Mouse (Mus musculus) forebrain, embryonic 11.5 days (tissue): ENCODE results near the gene Klhl21. TPM values are rescaled to one million over a fixed set of nuclear protein-coding genes. Genes with fewer than 3 reads are reported as not detected.
A peak's percentile ranks its signal among the peaks of the same experiment; 100 is the strongest.

Experiments used
- ATAC-seq: fragments of 200-750 bp; cut with Nextera tagmentation; replicated peaks from 2 replicates; pipeline ENCODE4 v1.8.0; 2017; ENCODE audit warnings: moderate TSS enrichment; ENCODE audit not compliant: low FRiP score
- DNase-seq: peaks from one replicate; pipeline ENCODE4 v3.0.0-alpha.2; 2017; ENCODE audit warnings: low spot score
- H3K27ac ChIP-seq: fragments of 300-500 bp; sonication (generic); 2 replicates; pipeline ENCODE4 v1.5.1; 2014; ENCODE audit warnings: low read depth, low read length
- H3K27me3 ChIP-seq: fragments of 300-500 bp; sonication (generic); 2 replicates; pipeline ENCODE4 v1.6.1; 2014; ENCODE audit warnings: mild to moderate bottlenecking, low read length, mixed read lengths; ENCODE audit not compliant: control insufficient read depth, insufficient read depth
- H3K36me3 ChIP-seq: fragments of 300-500 bp; sonication (generic); 2 replicates; pipeline ENCODE4 v1.6.1; 2014; ENCODE audit warnings: mild to moderate bottlenecking, low read length, moderate library complexity, mixed read lengths; ENCODE audit not compliant: control insufficient read depth, insufficient read depth
- H3K4me1 ChIP-seq: fragments of 300-500 bp; sonication (generic); replicated peaks from 2 replicates; pipeline ENCODE4 v1.6.1; 2014; ENCODE audit warnings: low read length, mixed read lengths; ENCODE audit not compliant: control insufficient read depth, insufficient read depth
- H3K4me2 ChIP-seq: fragments of 300-500 bp; sonication (generic); 2 replicates; pipeline ENCODE4 v1.6.1; 2014; ENCODE audit warnings: low read depth, mild to moderate bottlenecking, low read length, moderate library complexity, mixed read lengths; ENCODE audit not compliant: severe bottlenecking
- H3K4me3 ChIP-seq: fragments of 300-500 bp; sonication (generic); 2 replicates; pipeline ENCODE4 v1.5.1; 2014; ENCODE audit warnings: low read depth, low read length
- H3K9ac ChIP-seq: fragments of 300-500 bp; sonication (generic); 2 replicates; pipeline ENCODE4 v1.6.1; 2014; ENCODE audit warnings: low read length
- H3K9me3 ChIP-seq: fragments of 300-500 bp; sonication (generic); 2 replicates; pipeline ENCODE4 v1.6.1; 2016; ENCODE audit warnings: low read length, mixed read lengths; ENCODE audit not compliant: control insufficient read depth
- WGBS: fragments of 180-500 bp; shearing (Covaris S2); extraction: QIAGEN DNeasy Blood & Tissue Kit; methylation state at CpG from one replicate; pipeline ENCODE4 v1.1.7; 2014; 5-methylcytosine and 5-hydroxymethylcytosine counted together
- polyA plus RNA-seq: library from polyadenylated mRNA; unstranded; fragments of >200 nt; fragmentation: Nextera tagmentation; extraction: Ambion mirVana; gene quantifications from 2 replicates; pipeline ENCODE4 v1.2.1, GENCODE M21; 2014

Gene Klhl21
- polyA plus RNA-seq, 1 experiment from 2014 or later: 5.3 TPM

DNA sequence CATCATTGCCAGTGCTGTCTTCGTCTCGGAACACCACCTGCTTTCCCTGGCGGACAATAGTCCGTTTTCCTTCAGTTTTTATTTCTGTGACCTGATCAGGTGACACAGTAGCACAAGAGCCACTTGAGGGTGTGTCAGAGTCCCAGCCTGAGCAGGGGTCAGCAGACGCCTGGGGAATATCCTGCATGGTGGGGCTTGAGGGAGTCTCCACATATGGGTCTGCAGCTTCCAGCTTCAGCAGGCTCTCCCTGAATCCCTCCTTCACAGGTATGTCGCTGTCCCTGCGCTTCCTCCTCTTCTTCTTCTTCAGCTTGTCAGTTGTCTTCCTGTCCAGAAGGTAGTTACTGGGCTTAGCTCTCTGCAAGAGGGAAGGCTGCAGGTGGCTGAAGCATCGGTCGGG is 16.5 kb upstream of the Klhl21 start:
- ATAC-seq: no peak
- Histone ChIP-seq H3K9ac (no peak overlapping the region), H3K4me3 (no peak overlapping the region), H3K4me1 (peaks cover 10% of the 10 kb centered on the region), H3K27me3 (no peaks in the 10 kb centered on the region), H3K4me2 (no peak overlapping the region), H3K27ac (no peak overlapping the region), H3K9me3 (no peaks in the 10 kb centered on the region), H3K36me3 (peaks cover 8% of the 10 kb centered on the region)
- DNase-seq: no peak
- 93% methylated on average over 9 of the region's 9 CpGs for WGBS

DNA sequence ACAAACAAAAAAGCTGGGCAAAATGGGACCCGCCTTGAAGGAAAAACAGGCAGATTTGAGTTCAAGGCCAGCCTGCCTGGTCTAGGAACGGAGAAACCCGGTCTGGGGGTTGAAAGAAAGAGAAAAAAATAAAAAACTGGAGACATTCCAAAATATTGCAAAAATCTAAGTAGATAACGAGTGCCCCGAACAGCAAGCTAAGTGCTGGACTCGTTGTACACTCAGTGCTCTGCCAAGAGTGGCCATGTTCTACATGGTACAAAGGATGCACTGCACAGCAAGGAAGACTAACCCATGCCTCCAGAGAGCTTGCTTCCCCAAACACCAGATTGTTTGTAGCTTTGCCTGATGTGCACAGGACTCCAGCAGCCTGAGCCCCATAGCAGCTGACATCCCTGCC is 15.6 kb upstream of the Klhl21 start:
- Histone ChIP-seq H3K4me2 (no peak overlapping the region), H3K9ac (no peak overlapping the region), H3K9me3 (no peaks in the 10 kb centered on the region), H3K4me1 (peaks cover 8% of the 10 kb centered on the region), H3K27ac (no peak overlapping the region), H3K4me3 (no peak overlapping the region), H3K27me3 (no peaks in the 10 kb centered on the region), H3K36me3 (peaks cover 8% of the 10 kb centered on the region)
- ATAC-seq (no peak), DNase-seq (no peak)
- WGBS: 86% methylated on average over 6 of the region's 6 CpGs

DNA sequence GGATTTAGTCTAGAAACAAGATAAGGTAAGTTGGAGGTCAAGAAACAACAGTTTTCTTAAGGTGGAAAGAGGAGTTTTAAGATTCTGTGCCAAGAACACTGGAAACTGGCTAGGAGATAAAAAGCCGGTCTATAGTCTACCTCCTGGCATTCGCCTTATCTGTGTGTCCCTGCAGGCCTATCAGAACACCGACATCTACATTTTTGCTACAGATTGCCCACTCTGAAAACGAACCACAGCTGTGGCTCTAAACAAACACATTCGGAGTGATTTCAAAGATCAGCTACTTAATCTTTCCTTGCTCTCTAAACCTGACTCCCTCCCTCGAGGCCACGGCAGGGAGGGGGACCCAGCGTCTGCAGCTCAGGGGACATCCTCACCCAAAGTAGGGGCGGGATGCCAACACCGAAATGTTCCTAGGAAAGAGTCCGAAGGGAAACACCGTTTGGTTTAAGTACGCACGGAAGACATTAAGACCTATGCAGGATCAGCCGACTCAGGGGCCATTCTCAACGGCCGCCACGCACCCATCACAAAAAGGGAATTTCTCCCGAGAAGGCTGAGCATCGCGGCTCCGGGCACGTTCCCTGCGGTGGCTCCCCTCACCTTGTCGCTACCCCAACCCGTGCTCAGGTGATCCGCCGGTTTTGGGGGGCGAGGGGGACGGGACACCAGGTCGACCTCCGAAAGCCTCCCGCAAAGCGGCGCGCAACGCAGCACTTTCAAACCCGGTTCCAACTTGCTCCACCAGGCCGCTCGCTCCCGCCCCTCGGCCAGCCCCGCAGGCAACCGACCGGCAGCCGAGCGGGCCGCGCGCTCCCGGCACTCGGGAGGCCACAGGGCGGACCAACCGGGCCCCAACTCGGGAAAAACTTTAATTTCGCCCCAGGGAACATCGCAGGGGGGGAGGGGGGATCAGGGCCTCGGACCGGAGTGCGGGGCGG is 14.1 kb upstream of the Klhl21 start:
- ATAC-seq (no peak), DNase-seq (peak; percentile 73)
- peak overlapping the region; percentile 99 for H3K4me3 ChIP-seq
- peak overlapping the region; percentile 83 for H3K4me2 ChIP-seq
- peak overlapping the region; percentile 93 for H3K9ac ChIP-seq
- no peaks in the 10 kb centered on the region for H3K9me3 ChIP-seq
- no peak overlapping the region; the same call in 1 of the 2 replicates for H3K27ac ChIP-seq
- no peaks in the 10 kb centered on the region for H3K27me3 ChIP-seq
- WGBS: under 1% methylated on average over 61 of the region's 61 CpGs
- peaks cover 8% of the 10 kb centered on the region for H3K36me3 ChIP-seq
- peaks cover 6% of the 10 kb centered on the region; the same call in 1 of the 2 replicates for H3K4me1 ChIP-seq

- Histone ChIP-seq H3K4me2 (peak overlapping the region; percentile 83), H3K4me3 (peak overlapping the region; percentile 99), H3K27ac (peak overlapping the region; percentile 62), H3K4me1 (peaks cover 6% of the 10 kb centered on the region; the same call in 1 of the 2 replicates), H3K36me3 (peaks cover 8% of the 10 kb centered on the region), H3K27me3 (no peaks in the 10 kb centered on the region), H3K9me3 (no peaks in the 10 kb centered on the region), H3K9ac (peak overlapping the region; percentile 93)
- DNase-seq: peak; percentile 83
- WGBS: under 1% methylated on average over 93 of the region's 111 CpGs
- peak; percentile 4 for ATAC-seq
Observed at GRCm38 (mm10) chr4:151995371-151996172, 13.0 kb upstream of the Klhl21 start.

GRCm38 (mm10) chr4:151996173-151996950 is 12.2 kb upstream of the Klhl21 start, which contains the start of gene Phf13:
Gene Phf13 (minus strand): TSS chr4:151996258.
- Histone ChIP-seq H3K36me3 (peaks cover 2% of the 10 kb centered on the region; the same call in 1 of the 2 replicates), H3K4me1 (peaks cover 6% of the 10 kb centered on the region; the same call in 1 of the 2 replicates), H3K9me3 (no peaks in the 10 kb centered on the region), H3K27ac (peak within 1 kb of the TSS; percentile 70), H3K4me2 (peak within 1 kb of the TSS; percentile 83), H3K4me3 (peak within 1 kb of the TSS; percentile 99), H3K9ac (peak within 1 kb of the TSS; percentile 93), H3K27me3 (no peaks in the 10 kb centered on the region)
- DNase-seq: peak; percentile 100
- under 1% methylated on average over 93 of the region's 94 CpGs for WGBS
- peak; percentile 97 for ATAC-seq

DNA sequence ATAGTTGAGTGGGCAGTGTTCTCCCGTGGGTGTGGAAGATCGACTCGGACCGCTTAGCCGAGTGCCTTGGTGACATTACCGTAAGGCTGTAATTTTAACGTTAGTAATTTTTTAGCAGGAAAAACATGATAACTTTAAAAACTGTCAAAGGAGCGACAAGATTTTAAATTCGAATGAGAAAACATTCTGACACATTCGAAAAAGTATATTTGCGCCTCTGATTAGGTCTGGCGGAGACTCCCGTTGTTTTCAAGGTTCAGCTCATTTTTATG is 11.7 kb upstream of the Klhl21 start:
- H3K9me3 ChIP-seq: no peaks in the 10 kb centered on the region
- peak overlapping the region; percentile 70; the same call in 1 of the 2 replicates for H3K27ac ChIP-seq
- peak overlapping the region; percentile 65 for H3K4me2 ChIP-seq
- H3K4me3 ChIP-seq: peak overlapping the region; percentile 99
- WGBS: 4% methylated on average over 13 of the region's 13 CpGs
- H3K9ac ChIP-seq: peak overlapping the region; percentile 62
- peaks cover 6% of the 10 kb centered on the region; the same call in 1 of the 2 replicates for H3K4me1 ChIP-seq
- no peaks in the 10 kb centered on the region for H3K27me3 ChIP-seq
- no peaks in the 10 kb centered on the region; the same call in 1 of the 2 replicates for H3K36me3 ChIP-seq
- no peak for DNase-seq
- ATAC-seq: no peak

GRCm38 (mm10) chr4:151997701-151998100 is 10.9 kb upstream of the Klhl21 start:
- H3K27ac ChIP-seq: no peak overlapping the region
- no peaks in the 10 kb centered on the region for H3K36me3 ChIP-seq
- ATAC-seq (no peak), DNase-seq (no peak)
- no peak overlapping the region; the same call in 1 of the 2 replicates for H3K9ac ChIP-seq
- peak overlapping the region; percentile 65; the same call in 1 of the 2 replicates for H3K4me2 ChIP-seq
- 84% methylated on average over 3 of the region's 3 CpGs for WGBS
- no peaks in the 10 kb centered on the region for H3K9me3 ChIP-seq
- no peaks in the 10 kb centered on the region for H3K27me3 ChIP-seq
- H3K4me3 ChIP-seq: peak overlapping the region; percentile 99; the same call in 1 of the 2 replicates
- peaks cover 6% of the 10 kb centered on the region; the same call in 1 of the 2 replicates for H3K4me1 ChIP-seq

DNA sequence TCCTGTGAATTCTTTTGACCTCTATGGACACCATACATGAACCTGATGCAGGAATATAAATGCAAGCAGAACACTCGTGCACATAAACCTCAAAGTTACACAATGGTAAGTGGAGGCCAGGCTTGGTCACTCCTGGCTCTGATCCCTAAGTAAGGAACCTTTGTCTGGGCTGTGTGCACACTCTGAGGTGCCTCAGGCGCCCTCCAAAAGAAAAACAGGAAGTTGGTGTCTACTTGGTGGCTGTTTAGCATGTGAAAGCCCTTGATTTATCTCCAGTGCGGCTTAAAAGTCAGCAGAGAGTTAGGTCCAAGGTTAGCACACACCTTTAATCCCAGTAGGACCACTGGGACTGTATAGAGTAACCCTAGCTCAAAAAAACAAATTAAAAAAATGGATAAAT is 9.1 kb upstream of the Klhl21 start:
- Histone ChIP-seq H3K4me2 (no peak overlapping the region), H3K36me3 (no peaks in the 10 kb centered on the region), H3K9ac (no peak overlapping the region), H3K9me3 (no peaks in the 10 kb centered on the region), H3K27ac (no peak overlapping the region), H3K27me3 (no peaks in the 10 kb centered on the region), H3K4me3 (no peak overlapping the region), H3K4me1 (no peaks in the 10 kb centered on the region)
- 67% methylated on average over 3 of the region's 3 CpGs for WGBS
- DNase-seq: no peak
- ATAC-seq: no peak
